Mouse (Mus musculus) left cerebral cortex, postnatal 10 days (tissue): ENCODE measurements at regions not wholly inside any gene's neighbourhood (a gene's known extent, or its start where the extent isn't known, plus 50 kb on each side); places are given as distances from the start of the nearest gene placed in this dataset.
A peak's percentile ranks its signal among the peaks of the same experiment; 100 is the strongest.

Experiments
- DNase-seq, 2 experiments: peaks; one replicate each; pipeline ENCODE4 v3.0.0; 2021 to 2022; ENCODE audit warnings: low spot score in 2 of 2, mixed read lengths in 1 of 2; ENCODE audit errors: extremely low spot score in 1 of 2
- intact Hi-C: fragments of 180-260 bp; cut with DNase I; formaldehyde crosslinking; loops from one replicate; pipeline ENCODE4 v1.15.1; 2025

GRCm38 (mm10) chr10:17212551-17213309 lies 510.3 kb upstream of the Cited2 start:
- no peak for DNase-seq
- intact Hi-C loops, result loop anchor here (10.0 kb wide), 1 partner anchor 512 kb away; the partner anchor contains the start of gene Cited2

- intact Hi-C loops, result loop anchor here (10.0 kb wide), 1 partner anchor 511 kb away; the partner anchor contains the start of gene Cited2
- DNase-seq, result no peak
Measured at GRCm38 (mm10) chr10:17213310-17214064, 509.5 kb upstream of the Cited2 start.

GRCm38 (mm10) chr10:17214065-17214440 lies 509.0 kb upstream of the Cited2 start:
- DNase-seq, result no peak
- intact Hi-C loops, result loop anchor here (10.0 kb wide), 1 partner anchor 511 kb away; the partner anchor contains the start of gene Cited2

DNA sequence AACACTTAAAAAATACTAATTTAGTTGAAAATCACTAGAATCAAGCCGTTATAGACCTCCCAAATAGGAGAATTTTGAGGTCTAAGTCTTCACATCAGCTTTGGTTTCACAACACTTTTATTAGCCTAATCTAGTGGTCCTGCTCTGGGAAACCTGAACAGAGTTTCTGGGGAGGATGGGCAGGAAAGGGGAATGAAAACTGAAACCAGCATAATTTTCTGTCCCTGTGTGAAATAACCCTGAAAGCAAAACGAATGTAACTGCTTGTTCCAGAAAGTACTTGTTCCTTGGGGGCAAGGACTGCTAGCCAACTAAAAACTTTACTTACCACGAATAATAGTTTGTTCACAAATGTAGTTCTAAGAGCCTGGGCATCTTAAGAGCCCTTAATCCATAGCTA lies 508.0 kb upstream of the Cited2 start:
- intact Hi-C loops, result loop anchor here (10.0 kb wide), 1 partner anchor 510 kb away; the partner anchor contains the start of gene Cited2
- DNase-seq, result no peak

- intact Hi-C loops, result no loop called here
- DNase-seq, result no peak
Measured at GRCm38 (mm10) chr10:17221495-17221894, 501.5 kb upstream of the Cited2 start.

GRCm38 (mm10) chr10:17225727-17226126 lies 497.3 kb upstream of the Cited2 start:
- DNase-seq, result no peak
- intact Hi-C loops, result no loop called here

DNA sequence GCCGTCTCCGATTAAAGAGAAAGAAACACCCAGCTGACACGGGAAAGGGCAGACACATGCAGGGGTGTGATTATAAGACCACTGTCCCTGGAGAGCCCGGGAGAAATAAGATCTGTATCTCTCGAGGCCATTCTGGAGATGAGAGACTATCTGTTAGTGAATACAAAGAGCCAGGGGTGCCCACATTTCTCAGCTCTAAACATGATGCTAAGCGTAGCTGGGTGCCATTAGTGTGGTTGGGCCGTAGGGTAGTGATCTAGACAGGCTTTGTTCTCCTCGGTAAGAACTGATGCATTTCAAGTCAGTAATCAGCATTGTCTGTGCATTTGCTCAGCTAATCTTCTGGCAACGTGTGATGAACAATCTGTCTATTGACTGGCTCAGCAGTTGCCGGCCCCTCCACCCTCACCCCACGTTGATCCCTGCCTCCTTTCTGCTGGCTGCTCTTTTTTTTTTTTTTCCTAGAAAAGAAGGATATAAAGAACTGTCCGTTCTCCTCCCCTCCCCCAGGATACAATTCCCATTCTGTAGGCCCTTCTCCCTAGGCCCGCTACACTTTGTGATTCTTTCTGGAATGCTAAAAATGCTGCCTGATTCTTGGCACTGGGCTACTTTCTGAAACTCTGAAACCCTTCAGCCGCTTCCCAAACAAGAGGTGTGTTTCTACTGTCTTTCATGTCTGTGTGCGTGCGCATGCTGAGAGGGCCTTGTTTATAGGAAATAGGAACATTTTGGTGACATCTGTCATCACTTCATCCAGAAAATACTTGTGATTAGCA lies 492.8 kb upstream of the Cited2 start:
- peak in 1 of 2 experiments; percentile 28 for DNase-seq
- intact Hi-C loops, result no loop called here

GRCm38 (mm10) chr10:17235955-17236650 lies 486.9 kb upstream of the Cited2 start:
- intact Hi-C loops, result no loop called here
- DNase-seq, result no peak

- DNase-seq, result no peak
- intact Hi-C loops, result no loop called here
Measured at GRCm38 (mm10) chr10:17236761-17237160, 486.3 kb upstream of the Cited2 start.

GRCm38 (mm10) chr10:17237463-17237862 lies 485.6 kb upstream of the Cited2 start:
- DNase-seq, result no peak
- intact Hi-C loops, result no loop called here

DNA sequence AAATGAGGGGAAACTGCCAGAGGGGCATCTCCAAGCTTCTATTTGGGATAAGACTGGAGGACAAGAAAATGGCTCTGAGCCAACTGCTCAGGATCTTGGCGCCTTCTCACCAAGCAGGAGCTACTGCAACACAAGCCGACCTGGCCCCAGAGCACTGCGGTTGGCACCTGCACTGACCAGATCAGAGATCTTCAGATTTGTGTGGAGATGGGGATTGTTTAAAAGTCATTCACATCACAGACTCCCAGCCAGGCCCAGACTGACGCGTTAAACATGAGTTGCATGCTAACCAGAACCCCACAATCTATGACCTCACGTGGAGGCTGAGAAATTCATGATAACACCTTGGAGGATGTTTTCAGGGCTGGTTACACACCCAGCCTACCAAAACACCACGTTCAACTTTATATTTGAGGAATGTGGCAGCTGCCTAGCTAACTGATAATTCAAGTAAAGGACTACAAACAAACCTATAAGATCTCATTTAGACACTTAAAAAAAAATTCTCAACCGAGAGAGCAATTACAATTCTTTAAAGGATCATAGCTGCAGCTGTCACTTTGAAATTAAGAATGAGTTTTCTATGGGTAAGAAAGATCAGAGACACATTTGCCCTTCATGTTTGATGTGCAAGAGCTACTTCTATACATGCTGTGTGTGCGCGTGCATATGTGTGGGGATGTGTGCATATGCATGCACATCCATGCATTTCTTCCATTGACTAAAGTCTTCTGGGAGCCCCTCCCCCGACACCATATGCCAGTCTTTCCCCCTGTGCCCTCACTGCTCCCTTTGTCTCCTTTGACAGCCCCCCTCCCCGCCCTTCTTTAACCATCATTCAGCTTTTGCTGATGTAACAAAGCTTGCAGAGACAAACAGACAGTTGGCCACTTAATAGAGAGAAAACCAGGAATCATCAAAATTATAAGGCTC lies 484.8 kb upstream of the Cited2 start:
- intact Hi-C loops, result no loop called here
- DNase-seq, result no peak

- no peak for DNase-seq
- intact Hi-C loops, result no loop called here
Measured at GRCm38 (mm10) chr10:17248270-17248669, 474.7 kb upstream of the Cited2 start.

GRCm38 (mm10) chr10:17253040-17253439 lies 470.0 kb upstream of the Cited2 start:
- no peak for DNase-seq
- intact Hi-C loops, result no loop called here

GRCm38 (mm10) chr10:17260154-17260553 lies 462.9 kb upstream of the Cited2 start:
- intact Hi-C loops, result no loop called here

GRCm38 (mm10) chr10:17260615-17261014 lies 462.4 kb upstream of the Cited2 start:
- DNase-seq, result no peak

More at GRCm38 (mm10) chr10:17260154-17260553, 462.9 kb upstream of the Cited2 start:
- no peak for DNase-seq

GRCm38 (mm10) chr10:17261192-17261824 lies 461.7 kb upstream of the Cited2 start:
- intact Hi-C loops, result no loop called here
- DNase-seq, result no peak

More at GRCm38 (mm10) chr10:17260615-17261014, 462.4 kb upstream of the Cited2 start:
- intact Hi-C loops, result no loop called here

GRCm38 (mm10) chr10:17261825-17262205 lies 461.2 kb upstream of the Cited2 start:
- no peak for DNase-seq
- intact Hi-C loops, result no loop called here
